Mouse (Mus musculus) c-Kit-positive CD71-positive TER-119-positive erythroid progenitor cells, embryonic 14.5 days (primary cell): ENCODE data around the gene Hmces.

Experiments used
- DNase-seq: peaks from one replicate; pipeline ENCODE4 v3.0.0-alpha.2; 2013; ENCODE audit warnings: low spot score

Gene Hmces

GRCm38 (mm10) chr6:87913661-87914325 is at the start of gene Hmces:
Hmces (plus strand) TSS chr6:87913935.
- DNase-seq: peak; percentile 74

- DNase-seq: no peak
Measured at GRCm38 (mm10) chr6:87866211-87866610, 47.5 kb upstream of the Hmces start.

GRCm38 (mm10) chr6:87867256-87867655 is 46.5 kb upstream of the Hmces start:
- peak; percentile 73 for DNase-seq

GRCm38 (mm10) chr6:87868871-87869506 is 44.7 kb upstream of the Hmces start:
- no peak for DNase-seq

GRCm38 (mm10) chr6:87870440-87870839 is 43.3 kb upstream of the Hmces start:
- no peak for DNase-seq

- DNase-seq: no peak
Measured at GRCm38 (mm10) chr6:87871240-87871639, 42.5 kb upstream of the Hmces start.

- no peak for DNase-seq
Measured at GRCm38 (mm10) chr6:87873104-87873503, 40.6 kb upstream of the Hmces start.

- DNase-seq: no peak
Measured at GRCm38 (mm10) chr6:87873963-87874362, 39.8 kb upstream of the Hmces start.

- DNase-seq: no peak
Measured at GRCm38 (mm10) chr6:87875083-87875482, 38.7 kb upstream of the Hmces start.

GRCm38 (mm10) chr6:87875562-87875961 is 38.2 kb upstream of the Hmces start:
- DNase-seq: no peak

GRCm38 (mm10) chr6:87876068-87876643 is 37.6 kb upstream of the Hmces start:
- DNase-seq: no peak

GRCm38 (mm10) chr6:87879010-87879409 is 34.7 kb upstream of the Hmces start:
- DNase-seq: no peak

- DNase-seq: no peak
Measured at GRCm38 (mm10) chr6:87879628-87880027, 34.1 kb upstream of the Hmces start.

GRCm38 (mm10) chr6:87882221-87882620 is 31.5 kb upstream of the Hmces start:
- no peak for DNase-seq

GRCm38 (mm10) chr6:87882816-87883215 is 30.9 kb upstream of the Hmces start:
- DNase-seq: no peak

- no peak for DNase-seq
Measured at GRCm38 (mm10) chr6:87886721-87887120, 27.0 kb upstream of the Hmces start.

- peak; percentile 100 for DNase-seq
Measured at GRCm38 (mm10) chr6:87887594-87888233, 26.0 kb upstream of the Hmces start, which contains the start of gene Copg1. Copg1 (plus strand) TSS chr6:87887814.

- DNase-seq: no peak
Measured at GRCm38 (mm10) chr6:87893931-87894330, 19.8 kb upstream of the Hmces start.

- DNase-seq: no peak
Measured at GRCm38 (mm10) chr6:87898028-87898427, 15.7 kb upstream of the Hmces start.

- no peak for DNase-seq
Measured at GRCm38 (mm10) chr6:87906632-87907031, 7.1 kb upstream of the Hmces start.

- DNase-seq: no peak
Measured at GRCm38 (mm10) chr6:87909181-87909580, 4.6 kb upstream of the Hmces start.

- DNase-seq: no peak
Measured at GRCm38 (mm10) chr6:87911559-87911958, 2.2 kb upstream of the Hmces start.
